Mouse (Mus musculus): ENCODE results near the gene Fcer1a. TPM values are rescaled to one million over a fixed set of nuclear protein-coding genes. Genes with fewer than 3 reads are reported as not detected.
"Not testable (repeated sequence)": the region's sequence is repeated elsewhere in the genome, so short reads cannot be mapped to it uniquely, and the experiment has no call there.

Gene Fcer1a
- not detected for total RNA-seq (2021)
- long read RNA-seq, experiment 1: 0 reads
- long read RNA-seq, experiment 2: 0 reads

DNA sequence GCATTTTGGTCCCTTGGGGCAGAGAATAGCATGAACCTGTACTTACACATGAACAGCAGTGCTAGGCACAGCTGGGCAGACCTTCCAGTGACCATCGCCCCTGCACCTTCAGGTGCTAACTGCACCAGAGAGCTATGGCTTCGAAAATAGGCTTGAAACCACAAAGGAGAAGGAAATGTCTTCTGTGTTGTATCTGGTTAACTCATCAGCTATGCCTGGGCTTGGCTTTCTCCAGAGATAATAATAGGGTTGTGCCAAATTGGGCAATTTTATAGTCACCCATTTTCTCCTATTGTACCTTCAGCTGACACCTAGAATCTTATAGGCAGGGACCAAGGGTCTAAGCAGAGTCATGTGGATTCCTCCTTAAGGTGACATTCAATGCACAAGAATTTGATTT lies at the start of gene Fcer1a:
Fcer1a (minus strand) TSS at position 134 of the 400 bp plus-strand sequence.
- Histone ChIP-seq H3K27ac (no peak within 1 kb of the TSS), H3K4me3 (no peak within 1 kb of the TSS)
- no peak for TF ChIP-seq CTCF (IDR thresholded peaks at IDR 0.05)

DNA sequence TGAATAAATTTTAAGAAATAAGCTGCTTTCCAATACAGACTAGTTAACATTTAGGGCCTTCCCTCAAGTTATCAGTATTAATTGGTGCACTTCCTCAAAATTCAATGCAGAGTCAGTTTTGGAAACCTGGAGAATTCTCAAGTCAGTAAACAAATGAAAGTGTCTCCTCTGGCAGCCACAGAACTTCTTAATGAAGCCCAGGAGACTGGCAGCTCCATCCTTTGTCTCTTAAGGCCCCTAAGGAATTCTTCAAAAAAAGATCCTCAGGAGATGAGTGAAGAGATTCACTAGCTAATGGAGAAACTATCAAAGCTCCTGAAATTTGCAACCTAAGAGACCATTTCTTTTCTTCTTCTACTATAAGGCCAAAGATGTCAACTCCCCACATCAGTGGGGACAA lies 38.7 kb upstream of the Fcer1a start, which contains the start of gene Olfr418:
Olfr418 (plus strand) TSS at position 301 of the 400 bp plus-strand sequence.
- no peak for TF ChIP-seq CTCF (IDR thresholded peaks at IDR 0.05)
- intact Hi-C loops (cut with DNase I): no loop called here
- no peak within 1 kb of the TSS for H3K27ac ChIP-seq
- H3K4me3 ChIP-seq: no peak within 1 kb of the TSS
- DNase-seq (ENCODE audit: extremely low spot score in 1 of 2, low spot score in 2 of 2): no peak

More for the DNA sequence above, at the start of gene Fcer1a:
- intact Hi-C loops (cut with DNase I): no loop called here
- DNase-seq (ENCODE audit: extremely low spot score in 1 of 2, low spot score in 2 of 2): no peak

DNA sequence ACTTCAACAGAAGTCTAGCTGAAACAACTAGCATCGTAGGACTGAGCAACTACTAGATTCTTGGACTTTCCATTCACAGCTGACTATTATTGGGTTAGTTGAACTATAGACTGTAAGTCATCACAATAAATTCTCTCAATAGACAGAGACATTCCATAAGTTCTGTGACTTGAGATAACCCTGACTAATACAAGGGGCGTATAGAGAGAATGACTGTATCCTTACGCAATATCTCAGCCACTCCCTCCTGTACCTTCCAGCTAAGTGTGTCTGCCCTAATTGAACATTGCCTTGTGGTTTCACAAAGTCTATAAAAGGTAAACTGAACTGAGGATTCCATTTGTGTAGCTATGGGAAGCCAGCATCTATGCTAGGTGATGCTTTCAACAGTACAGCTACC lies 22.9 kb upstream of the Fcer1a start:
- no peak for TF ChIP-seq CTCF (IDR thresholded peaks at IDR 0.05)
- intact Hi-C loops (cut with DNase I): no loop called here

DNA sequence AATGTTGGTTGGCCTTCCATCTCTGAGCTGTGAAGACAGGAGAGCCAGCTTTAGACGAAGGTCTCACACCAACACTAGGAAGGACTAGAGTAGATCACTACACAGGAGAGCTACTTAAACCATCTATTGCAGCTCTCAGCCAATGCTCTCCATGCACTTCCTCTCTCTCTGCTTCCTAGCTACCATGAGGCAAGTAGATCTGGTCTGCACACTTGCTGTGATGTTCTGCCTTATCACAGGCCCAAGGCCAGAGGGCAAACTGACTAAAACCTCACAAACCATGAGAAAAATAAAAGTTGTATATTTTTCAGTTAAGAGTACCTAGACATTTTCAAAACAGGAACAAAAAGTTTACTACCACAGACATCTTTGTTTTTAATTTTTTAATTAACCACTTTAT lies 10.0 kb upstream of the Fcer1a start:
- H3K4me3 ChIP-seq; intact Hi-C loops (cut with DNase I): not testable (repeated sequence)

More for the DNA sequence above, 22.9 kb upstream of the Fcer1a start:
- DNase-seq (ENCODE audit: extremely low spot score in 1 of 2, low spot score in 2 of 2): no peak
- H3K27ac ChIP-seq: no peak overlapping the region
- no peak overlapping the region for H3K4me3 ChIP-seq

GRCm38 (mm10) chr1:173216481-173216880 lies 10.5 kb downstream of the Fcer1a start:
- intact Hi-C loops (cut with DNase I): no loop called here
- no peak for TF ChIP-seq CTCF (IDR thresholded peaks at IDR 0.05)
- no peak for DNase-seq (ENCODE audit: extremely low spot score in 1 of 2, low spot score in 2 of 2)
- no peak overlapping the region for H3K27ac ChIP-seq
- H3K4me3 ChIP-seq: no peak overlapping the region

More for the DNA sequence above, 10.0 kb upstream of the Fcer1a start:
- not testable (repeated sequence) for H3K27ac ChIP-seq; DNase-seq (ENCODE audit: extremely low spot score in 1 of 2, low spot score in 2 of 2)

- Histone ChIP-seq H3K4me3 (no peak within 1 kb of the TSS), H3K27ac (no peak within 1 kb of the TSS)
- no peak for DNase-seq (ENCODE audit: extremely low spot score in 1 of 2, low spot score in 2 of 2)
- intact Hi-C loops (cut with DNase I): no loop called here
- TF ChIP-seq CTCF (IDR thresholded peaks at IDR 0.05): no peak
Observed at GRCm38 (mm10) chr1:173212092-173212491, 14.9 kb downstream of the Fcer1a start, which contains the start of gene Olfr1404. Gene Olfr1404 (plus strand): TSS chr1:173212392.

DNA sequence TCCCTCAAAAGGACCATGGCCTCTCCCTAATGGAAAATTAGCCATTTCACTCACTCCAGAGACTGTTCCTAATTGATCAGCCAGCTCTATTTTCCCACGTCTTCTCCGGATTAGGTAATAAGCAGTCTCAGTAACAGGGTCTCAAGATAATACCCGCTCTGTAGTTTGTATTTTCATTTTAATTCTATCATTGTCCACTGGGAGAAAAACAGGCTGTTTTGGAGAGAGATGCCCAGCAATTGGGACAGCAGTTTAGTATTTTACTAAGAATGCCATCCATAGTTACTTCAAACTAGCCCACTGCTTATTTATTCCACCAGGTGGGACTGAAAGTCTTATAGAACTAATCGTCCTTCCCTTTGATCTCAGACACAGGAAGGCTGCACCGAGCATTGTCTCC lies 29.5 kb downstream of the Fcer1a start, which contains the start of gene Olfr218:
Olfr218 (plus strand) TSS at position 301 of the 400 bp plus-strand sequence.
- Histone ChIP-seq H3K27ac (no peak within 1 kb of the TSS), H3K4me3 (no peak within 1 kb of the TSS)
- no peak for DNase-seq (ENCODE audit: extremely low spot score in 1 of 2, low spot score in 2 of 2)
- intact Hi-C loops (cut with DNase I): no loop called here
- TF ChIP-seq CTCF (IDR thresholded peaks at IDR 0.05): no peak

DNA sequence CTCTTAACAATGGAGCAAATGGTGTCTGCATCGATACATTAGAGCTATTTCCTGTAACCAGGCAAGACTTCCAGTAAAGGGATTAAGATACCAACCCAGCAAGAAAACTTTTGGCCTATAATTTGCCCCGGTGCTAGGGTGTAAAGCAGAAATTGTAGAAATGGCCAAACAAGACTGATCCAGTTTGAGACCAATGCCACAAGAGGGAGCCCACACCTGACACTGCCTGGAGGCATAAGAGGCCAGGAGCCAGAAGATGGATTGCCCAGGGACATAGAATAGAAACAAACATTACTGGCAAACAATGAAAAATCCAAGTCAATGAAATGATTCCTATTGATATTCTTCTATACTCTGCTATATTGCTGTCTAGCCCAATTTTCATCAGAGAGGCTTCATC lies 30.7 kb downstream of the Fcer1a start:
- Histone ChIP-seq H3K4me3 (no peak overlapping the region), H3K27ac (no peak overlapping the region)
- TF ChIP-seq CTCF (IDR thresholded peaks at IDR 0.05): no peak
- intact Hi-C loops (cut with DNase I): no loop called here
- no peak for DNase-seq (ENCODE audit: extremely low spot score in 1 of 2, low spot score in 2 of 2)

GRCm38 (mm10) chr1:173192059-173192458 lies 35.0 kb downstream of the Fcer1a start:
- no peak for TF ChIP-seq CTCF (IDR thresholded peaks at IDR 0.05)
- DNase-seq (ENCODE audit: extremely low spot score in 1 of 2, low spot score in 2 of 2): no peak
- Histone ChIP-seq H3K4me3 (no peak overlapping the region), H3K27ac (no peak overlapping the region)
- intact Hi-C loops (cut with DNase I): no loop called here

DNA sequence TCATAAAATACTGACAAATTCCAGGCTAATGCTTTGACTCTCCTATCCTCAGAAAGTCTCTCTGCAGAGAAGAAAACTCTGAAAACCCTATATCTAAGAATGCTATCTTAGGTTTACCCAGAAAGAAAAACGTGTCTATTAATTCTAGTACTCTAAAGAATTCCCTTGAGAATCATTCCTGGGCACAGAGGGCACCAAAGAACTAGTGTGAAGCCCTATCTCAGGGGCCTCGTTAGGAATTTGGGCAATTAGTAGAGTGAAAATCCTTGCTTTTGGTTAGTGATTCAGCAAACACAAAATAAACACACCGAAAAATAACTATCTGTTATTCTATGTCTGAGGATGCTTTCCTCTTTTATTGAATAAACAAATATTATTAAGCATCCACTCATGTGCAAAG lies 36.5 kb downstream of the Fcer1a start, which contains the start of gene Olfr1406:
Olfr1406 (minus strand) TSS at position 101 of the 400 bp plus-strand sequence.
- DNase-seq (ENCODE audit: extremely low spot score in 1 of 2, low spot score in 2 of 2): no peak
- no peak within 1 kb of the TSS for H3K4me3 ChIP-seq
- no peak for TF ChIP-seq CTCF (IDR thresholded peaks at IDR 0.05)
- no peak within 1 kb of the TSS for H3K27ac ChIP-seq
- intact Hi-C loops (cut with DNase I): no loop called here

DNA sequence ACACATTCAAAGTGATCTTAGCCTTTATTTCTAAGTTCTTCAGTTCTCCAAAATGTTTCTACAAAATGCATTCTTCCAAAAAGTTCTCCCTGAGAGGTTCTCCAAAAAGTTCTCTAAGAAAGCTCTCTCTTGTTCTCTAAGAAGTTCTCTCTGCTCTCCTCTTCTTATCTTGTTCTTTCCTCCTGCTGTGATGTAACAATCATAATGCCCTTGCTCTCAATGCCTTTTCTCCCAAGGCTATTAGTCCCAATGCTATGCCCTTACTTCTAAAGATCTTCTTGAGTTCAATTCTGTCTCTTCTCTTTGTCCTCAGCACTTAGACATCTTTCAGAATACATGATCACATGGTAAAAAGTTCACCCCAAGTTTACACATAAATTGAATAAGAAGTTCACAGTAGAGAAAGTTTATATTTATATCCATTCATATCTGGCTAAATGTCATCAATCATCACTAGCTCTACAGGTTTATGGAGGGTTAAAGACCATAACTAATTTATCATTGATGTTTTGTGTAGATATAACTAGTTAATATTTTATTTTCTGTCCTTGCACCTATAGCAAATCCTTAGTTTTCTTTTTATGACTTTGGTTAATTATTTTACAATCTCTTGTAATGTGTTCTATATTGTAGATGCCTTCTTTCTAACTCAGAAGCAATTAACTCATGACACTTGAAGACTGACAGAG lies 52.7 kb downstream of the Fcer1a start:
- Histone ChIP-seq H3K27ac (no peak overlapping the region), H3K4me3 (no peak overlapping the region)
- intact Hi-C loops (cut with DNase I): no loop called here
- no peak for TF ChIP-seq CTCF (IDR thresholded peaks at IDR 0.05)
- no peak for DNase-seq (ENCODE audit: extremely low spot score in 1 of 2, low spot score in 2 of 2)

Other genes with a start within 250 kb of the Fcer1a start
- gene Olfr1408, start 89.8 kb downstream of the Fcer1a start, total RNA-seq (2021): not detected
- gene Olfr1406, start 36.6 kb downstream of the Fcer1a start, total RNA-seq (2021): not detected
- gene Olfr218, start 29.4 kb downstream of the Fcer1a start, total RNA-seq (2021): not detected
- gene Olfr1404, start 14.8 kb downstream of the Fcer1a start, total RNA-seq (2021): not detected
- not detected for gene Olfr418, start 38.8 kb upstream of the Fcer1a start, total RNA-seq (2021)
- not detected for gene Mptx2, start 50.6 kb upstream of the Fcer1a start, total RNA-seq (2021)
- 10 to 100 TPM; 81.0 to 90.2 TPM for gene Ackr1, start 106.5 kb upstream of the Fcer1a start, total RNA-seq (2021)
- gene Aim2, start 123.7 kb upstream of the Fcer1a start, total RNA-seq (2021): 1 to 10 TPM; 2.5 to 4.1 TPM
- 100 to 1,000 TPM; 437 to 438 TPM for gene Cadm3, start 140.5 kb upstream of the Fcer1a start, total RNA-seq (2021)

Measured in left cerebral cortex, adult 2 months (tissue).